Comparison of ENCODE assay signal across 8 mouse cellular contexts in the genomic region with DNA sequence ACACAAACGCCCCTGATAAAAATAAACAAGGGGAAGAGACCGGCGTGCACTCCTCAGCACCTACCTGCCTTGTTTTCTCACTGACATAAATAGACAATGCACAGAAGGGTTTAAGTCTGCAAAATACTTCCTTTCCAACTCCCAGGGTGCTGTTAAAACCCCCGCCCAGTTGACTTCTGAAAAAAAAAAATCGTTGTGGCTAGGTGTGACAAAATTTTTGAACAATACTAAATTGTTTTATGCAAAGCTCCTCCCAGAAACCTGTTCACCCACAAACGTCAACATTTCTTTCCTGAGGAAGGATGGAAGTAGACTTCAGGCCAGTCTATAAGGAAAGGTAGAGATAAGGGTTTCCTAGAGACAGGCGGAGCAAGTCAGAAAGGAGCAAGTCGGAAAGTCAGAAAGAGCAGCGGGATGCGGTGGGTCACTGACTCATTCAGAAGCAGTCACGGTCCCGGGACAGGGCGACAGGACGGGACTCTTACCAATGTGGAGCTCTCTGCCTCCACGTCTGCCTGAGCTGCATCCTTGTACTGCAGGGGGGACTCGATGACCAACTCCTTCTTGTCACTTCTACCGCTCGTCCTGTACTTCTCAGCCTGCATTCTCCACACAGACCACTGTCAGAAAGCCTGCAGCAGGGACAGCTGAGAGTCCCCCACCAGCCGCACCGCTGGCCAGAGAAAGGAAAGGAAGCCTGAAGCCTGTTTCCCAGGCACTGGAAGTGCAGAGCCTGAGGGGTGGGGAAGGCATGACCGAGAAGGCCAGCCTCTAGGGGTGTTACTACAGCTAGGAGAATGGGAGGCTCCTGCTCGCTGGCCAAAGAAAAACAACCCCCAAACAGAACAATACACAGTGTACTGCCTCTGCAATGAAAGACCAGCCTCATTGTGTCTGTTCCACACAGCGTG.
DNase-seq lines count a peak whose midpoint lies in the region; ATAC-seq lines count a peak whose summit lies in the region.

No protein-coding gene starts in this region.

- peak overlapping the region; percentile 50 for H3K4me2 ChIP-seq in forebrain, embryonic 12.5 days
- H3K4me2 ChIP-seq in heart, embryonic 16.5 days (ENCODE audit: low read depth, low read length), result peak overlapping the region; percentile 73
- H3K4me2 ChIP-seq in liver, embryonic 13.5 days, result peak overlapping the region; percentile 42

- 8% methylated on average over 23 of the region's 23 CpGs for WGBS in forebrain, embryonic 12.5 days
- 10% methylated on average over 23 of the region's 23 CpGs for WGBS in heart, embryonic 16.5 days
- WGBS in liver, embryonic 13.5 days (ENCODE audit: insufficient replicate concordance), result 9% methylated on average over 23 of the region's 23 CpGs

- peaks cover 22% of the 10 kb centered on the region for H3K4me1 ChIP-seq in forebrain, embryonic 12.5 days
- H3K4me1 ChIP-seq in heart, embryonic 16.5 days (ENCODE audit: control insufficient read depth, insufficient read depth, low read length), result peaks cover 11% of the 10 kb centered on the region
- H3K4me1 ChIP-seq in liver, embryonic 13.5 days (replicated peaks), result peaks cover 15% of the 10 kb centered on the region; the same call in 1 of the 2 replicates

- H3K27me3 ChIP-seq in forebrain, embryonic 12.5 days, result no peaks in the 10 kb centered on the region
- no peaks in the 10 kb centered on the region for H3K27me3 ChIP-seq in heart, embryonic 16.5 days (ENCODE audit: control insufficient read depth, insufficient read depth, low read length)
- peaks cover 18% of the 10 kb centered on the region for H3K27me3 ChIP-seq in liver, embryonic 13.5 days

- H3K9me3 ChIP-seq in forebrain, embryonic 12.5 days, result no peaks in the 10 kb centered on the region
- no peaks in the 10 kb centered on the region for H3K9me3 ChIP-seq in heart, embryonic 16.5 days (replicated peaks; ENCODE audit: control insufficient read depth, low read length)
- H3K9me3 ChIP-seq in liver, embryonic 13.5 days (replicated peaks), result no peaks in the 10 kb centered on the region

- peak overlapping the region; percentile 23 for H3K4me3 ChIP-seq in forebrain, embryonic 12.5 days (replicated peaks)
- H3K4me3 ChIP-seq in heart, embryonic 16.5 days (ENCODE audit: low read length), result peak overlapping the region; percentile 55
- H3K4me3 ChIP-seq in liver, embryonic 13.5 days (replicated peaks), result peak overlapping the region; percentile 20; the same call in 1 of the 2 replicates

- ATAC-seq in forebrain, embryonic 12.5 days (ENCODE audit: low FRiP score), result peak; percentile 70
- peak; percentile 80 for ATAC-seq in heart, embryonic 16.5 days (replicated peaks; ENCODE audit: extremely low read depth, insufficient read depth, low FRiP score)
- 0 out of 2 replicates have a peak, but pooled peaks have one; percentile 39 for ATAC-seq in liver, embryonic 13.5 days (ENCODE audit: low read depth)

- H3K36me3 ChIP-seq in forebrain, embryonic 12.5 days (replicated peaks), result no peaks in the 10 kb centered on the region
- H3K36me3 ChIP-seq in heart, embryonic 16.5 days (ENCODE audit: control insufficient read depth, insufficient read depth), result no peaks in the 10 kb centered on the region
- H3K36me3 ChIP-seq in liver, embryonic 13.5 days, result no peaks in the 10 kb centered on the region

- 0 out of 2 replicates have a peak overlapping the region, but pooled peaks have one; percentile 5 for H3K27ac ChIP-seq in forebrain, embryonic 12.5 days
- peak overlapping the region; percentile 83 for H3K27ac ChIP-seq in heart, embryonic 16.5 days (ENCODE audit: low read length)
- H3K27ac ChIP-seq in liver, embryonic 13.5 days, result no peak overlapping the region

- H3K9ac ChIP-seq in forebrain, embryonic 12.5 days, result peak overlapping the region; percentile 48; the same call in 1 of the 2 replicates
- peak overlapping the region; percentile 69 for H3K9ac ChIP-seq in heart, embryonic 16.5 days (ENCODE audit: low read length)
- no peak overlapping the region; the same call in 1 of the 2 replicates for H3K9ac ChIP-seq in liver, embryonic 13.5 days

- DNase-seq in cerebellum, postnatal 10 days, result peak; percentile 27 to 31
- no peak for DNase-seq in cerebellum, adult 9-10 months
- DNase-seq in kidney, postnatal 25 days, result peak; percentile 66 to 84
- no peak for DNase-seq in liver, embryonic 13.5 days
- peak; percentile 54 for DNase-seq in neural tube, embryonic 10.5 days (ENCODE audit: extremely low spot score, low spot score)
- no peak for DNase-seq in thymus, adult 18-20 months

Comparison
In these comparisons a context has a peak if more than half of its experiments do, and no peak if none do; other contexts are left out.
1. DNase-seq: peak in cerebellum, postnatal 10 days (2 of 2), kidney, postnatal 25 days (2 of 2) and neural tube, embryonic 10.5 days (single experiment); none in cerebellum, adult 9-10 months (single experiment), liver, embryonic 13.5 days (single experiment) and thymus, adult 18-20 months (0 of 2).
2. Peak in every context shown above with its lines, with median percentiles within 50 percentile points of each other: ATAC-seq, H3K4me2 ChIP-seq and H3K4me3 ChIP-seq.